Mouse (Mus musculus) liver, adult 2 months (tissue): ENCODE data around the gene Tenm3.

Source experiments
- CTCF ChIP-seq: fragments of 200-500 bp; IDR thresholded peaks from 2 replicates; pipeline ENCODE4 v1.5.1; 2011; ENCODE audit warnings: low read depth, low read length, control low read depth
- POLR2A ChIP-seq: fragments of 200-500 bp; IDR thresholded peaks from 2 replicates; pipeline ENCODE4 v1.6.1; 2011; ENCODE audit warnings: low read length, control low read depth; ENCODE audit not compliant: insufficient read depth; ENCODE audit errors: extremely low read depth

DNA sequence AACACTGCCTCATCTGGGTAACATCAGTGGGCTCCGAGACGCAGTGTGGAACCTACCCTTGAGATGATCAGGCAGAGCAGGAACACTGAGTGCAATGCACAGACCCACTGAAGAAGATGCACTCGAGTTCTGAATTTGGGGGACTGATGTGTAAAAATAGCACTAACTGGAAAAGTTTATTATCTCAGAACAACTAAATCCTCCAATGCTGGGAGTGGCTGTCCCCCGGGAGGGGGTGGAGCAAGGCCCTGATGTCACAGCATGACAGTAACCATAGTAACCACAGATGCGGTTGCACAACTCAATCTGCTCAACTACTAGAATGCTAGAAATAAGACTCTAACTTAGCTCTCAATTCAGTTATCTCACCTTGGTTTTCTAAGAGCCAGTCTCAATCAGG lies 351.3 kb downstream of the Tenm3 start:
- TF ChIP-seq POLR2A (no peak), CTCF (no peak)
